Mouse (Mus musculus) CD4-positive, CD25-positive, alpha-beta regulatory T cell, adult 2 months (primary cell): ENCODE measurements around the gene 4930503B20Rik.

ENCODE experiments used
- DNase-seq: peaks from one replicate; pipeline ENCODE4 v3.0.0-alpha.2; 2012; ENCODE audit warnings: low read depth, low spot score

The 4930503B20Rik gene

DNA sequence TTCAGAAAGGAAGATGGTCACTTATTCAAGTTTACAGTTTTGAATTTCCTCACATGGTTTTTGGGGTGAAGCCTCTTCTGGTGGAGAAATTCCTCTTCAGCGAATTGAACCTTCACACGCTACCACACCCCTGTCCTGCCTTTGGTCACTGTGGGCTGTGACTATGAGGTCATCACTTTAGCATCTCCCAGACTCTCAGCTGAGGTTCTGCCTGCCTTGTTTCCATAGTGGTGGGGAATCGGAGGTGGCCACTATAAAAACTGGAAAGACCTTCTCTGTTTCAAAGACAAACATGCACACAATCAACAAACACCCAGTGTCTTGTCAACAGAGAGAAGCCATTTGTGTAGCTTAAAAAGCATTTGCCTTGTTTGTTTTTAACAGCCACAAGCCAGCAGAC is at the start of gene 4930503B20Rik:
4930503B20Rik (minus strand) TSS at position 101 of the 400 bp plus-strand sequence.
- DNase-seq = no peak

DNA sequence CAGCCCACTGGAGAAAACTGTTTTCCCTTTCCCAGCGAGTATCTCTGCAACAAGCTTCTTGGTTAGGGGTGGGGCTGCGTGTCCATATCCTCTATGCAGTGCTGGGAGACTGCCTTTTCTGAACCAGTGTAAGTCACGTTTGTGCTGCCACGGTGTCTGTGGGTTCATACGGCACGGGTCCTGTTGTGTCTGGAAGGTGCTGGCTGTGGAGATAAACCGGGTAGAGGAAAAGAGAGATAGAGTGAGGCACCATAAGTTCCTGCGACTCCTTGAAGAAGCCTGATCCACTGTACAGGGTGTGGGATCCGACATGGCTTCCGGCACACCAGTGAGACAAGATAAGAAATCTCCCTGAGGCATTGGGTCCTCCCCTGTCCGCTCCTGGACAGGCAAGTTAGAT is 48.9 kb upstream of the 4930503B20Rik start:
- no peak for DNase-seq

DNA sequence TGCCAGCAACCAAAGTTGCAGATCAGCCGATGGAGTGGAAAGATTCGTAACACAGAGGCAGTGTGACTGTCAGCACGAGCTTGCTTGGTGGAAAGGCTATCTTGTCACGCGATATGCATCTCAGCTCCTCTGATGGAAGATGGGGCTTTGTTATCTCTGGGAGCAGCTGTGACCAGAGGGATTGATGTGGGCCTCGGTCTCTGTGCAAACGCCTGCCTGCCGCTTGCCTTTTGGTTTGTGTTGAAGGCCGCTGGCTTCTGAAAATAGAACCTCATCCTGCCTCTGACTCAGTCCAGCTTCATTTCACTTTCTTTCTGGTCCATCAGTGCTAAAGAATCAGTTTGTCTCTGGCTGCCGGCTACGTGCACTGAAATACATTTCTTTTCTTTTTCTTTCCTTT is 47.9 kb upstream of the 4930503B20Rik start:
- no peak for DNase-seq

DNA sequence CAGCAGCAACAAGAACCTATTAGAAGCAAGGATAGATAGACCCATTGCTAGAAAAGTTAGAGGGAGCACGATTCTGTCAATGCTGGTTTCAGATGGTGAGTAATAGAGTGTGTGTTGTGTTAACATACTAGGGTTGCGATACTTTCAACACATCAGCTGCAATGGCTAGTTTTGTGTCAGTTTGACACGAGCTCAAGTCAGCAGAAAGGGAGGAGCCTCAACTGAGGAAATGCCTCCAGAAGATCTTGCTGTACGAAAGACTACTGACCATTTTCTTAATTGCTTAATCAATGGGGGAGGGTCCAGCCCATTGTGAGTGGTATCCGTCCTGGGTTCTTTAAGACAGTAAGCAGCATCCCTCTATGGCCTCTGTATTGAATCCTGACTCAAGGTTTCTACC is 41.4 kb upstream of the 4930503B20Rik start:
- no peak for DNase-seq

DNA sequence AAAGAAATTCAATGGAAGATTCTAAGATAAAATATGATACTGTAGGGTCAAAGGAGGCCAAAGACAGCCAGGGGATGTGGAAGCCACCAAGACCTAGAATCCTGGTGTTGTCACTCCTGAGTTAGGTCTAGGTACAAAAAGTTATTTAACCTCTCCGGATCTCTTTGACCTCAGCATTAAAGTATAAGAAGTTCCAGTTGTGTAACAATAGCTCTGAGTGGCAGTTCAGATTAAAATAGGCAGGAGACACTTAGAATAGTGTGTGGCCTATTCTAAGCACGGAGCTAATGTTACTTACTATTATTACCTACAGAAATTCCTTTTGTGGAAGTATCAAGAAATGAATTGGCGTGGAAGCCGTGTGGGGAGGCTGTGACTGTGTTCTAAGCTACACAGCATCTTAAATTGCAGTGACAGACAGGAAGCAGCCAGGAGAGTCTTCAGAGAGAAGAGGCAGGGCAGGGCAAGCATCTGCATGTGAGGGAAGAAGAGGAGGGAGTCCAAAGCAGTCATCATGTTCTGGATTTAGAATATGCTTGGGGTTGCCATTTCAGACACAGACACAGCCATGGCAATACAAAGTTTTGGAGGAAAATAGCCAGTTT is 36.1 kb upstream of the 4930503B20Rik start:
- no peak for DNase-seq

DNA sequence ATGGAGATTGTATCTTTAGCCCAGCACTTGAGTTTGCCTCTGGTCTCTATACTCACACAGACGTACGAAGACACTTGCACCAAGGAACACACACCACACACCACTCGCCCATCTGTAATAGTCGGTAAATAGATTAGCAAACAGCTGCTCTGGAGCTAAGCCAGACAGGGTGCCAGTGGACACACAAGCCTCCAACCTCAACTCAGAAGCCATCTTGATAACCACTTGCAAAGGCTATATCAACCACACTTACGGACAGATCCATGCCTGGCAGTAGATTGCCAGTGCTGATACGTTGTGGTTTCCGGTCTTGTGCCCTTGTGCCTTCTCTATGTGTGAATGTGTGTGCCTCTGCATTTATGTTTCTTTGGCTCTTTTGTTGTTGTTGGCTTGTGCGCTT is 35.3 kb upstream of the 4930503B20Rik start:
- peak; percentile 48 for DNase-seq

DNA sequence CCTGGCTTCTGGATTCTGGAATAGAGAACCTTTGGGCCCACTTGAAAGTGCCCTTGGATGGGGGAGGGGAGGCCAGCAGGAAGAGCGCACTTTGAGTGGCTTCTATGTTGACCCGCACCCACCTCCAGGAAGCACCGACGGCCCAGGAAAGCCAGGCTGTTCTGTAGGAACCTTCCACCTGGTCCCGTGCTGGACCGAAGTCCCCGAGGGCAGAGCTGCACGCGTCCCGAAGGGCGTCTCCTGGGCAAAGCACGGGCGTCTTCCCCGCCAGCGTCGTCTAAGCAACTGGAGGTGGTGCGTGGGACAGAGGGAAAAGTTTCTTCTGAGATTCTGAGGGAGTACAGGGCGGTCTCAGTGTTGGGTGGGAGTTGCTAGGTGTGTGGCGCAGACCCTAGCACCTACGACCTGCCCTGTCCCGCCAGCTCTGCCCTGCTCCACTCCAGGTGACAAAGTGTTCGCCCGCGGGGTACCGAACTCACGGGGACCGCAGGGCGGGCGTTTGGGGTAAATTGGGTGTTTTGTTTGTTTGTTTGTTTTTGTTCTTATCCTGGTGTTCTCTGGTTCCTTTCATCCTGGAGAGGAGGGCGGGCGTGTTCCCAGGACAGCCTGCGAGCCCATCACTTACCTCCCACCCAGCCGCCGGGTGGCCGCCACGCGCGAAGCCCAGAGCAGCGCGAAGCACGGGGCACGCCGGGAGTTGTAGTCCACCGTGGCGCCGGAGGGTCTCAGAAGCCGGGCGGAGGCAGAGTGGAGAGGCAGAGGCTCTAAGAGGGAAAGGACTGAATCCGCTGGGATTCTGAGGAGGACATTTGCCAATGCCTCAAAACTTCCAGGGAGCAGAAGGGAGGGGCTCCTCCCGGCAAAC is 33.9 kb upstream of the 4930503B20Rik start, which contains the start of gene Samd13:
Samd13 (minus strand) TSS at position 782 of the 865 bp plus-strand sequence.
- peak; percentile 34 for DNase-seq

DNA sequence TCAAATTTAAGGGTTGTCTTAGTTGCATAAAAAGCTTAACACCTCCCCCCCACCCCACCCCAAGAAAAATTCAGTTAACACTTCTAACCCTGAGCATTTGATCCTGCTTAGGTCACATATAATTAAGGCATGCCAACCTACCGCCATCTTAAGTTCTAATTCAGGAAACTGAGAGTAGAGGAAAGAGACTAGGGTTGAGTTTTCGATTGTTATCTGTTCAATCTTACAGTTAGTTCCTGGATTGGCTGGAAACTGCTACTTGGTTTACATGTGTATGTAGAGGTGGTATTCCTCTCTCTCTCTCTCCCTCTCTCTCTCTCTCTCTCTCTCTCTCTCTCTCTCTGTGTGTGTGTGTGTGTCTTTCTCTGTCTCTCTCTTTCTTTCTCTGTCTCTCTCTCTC is 32.0 kb upstream of the 4930503B20Rik start:
- DNase-seq = no peak

DNA sequence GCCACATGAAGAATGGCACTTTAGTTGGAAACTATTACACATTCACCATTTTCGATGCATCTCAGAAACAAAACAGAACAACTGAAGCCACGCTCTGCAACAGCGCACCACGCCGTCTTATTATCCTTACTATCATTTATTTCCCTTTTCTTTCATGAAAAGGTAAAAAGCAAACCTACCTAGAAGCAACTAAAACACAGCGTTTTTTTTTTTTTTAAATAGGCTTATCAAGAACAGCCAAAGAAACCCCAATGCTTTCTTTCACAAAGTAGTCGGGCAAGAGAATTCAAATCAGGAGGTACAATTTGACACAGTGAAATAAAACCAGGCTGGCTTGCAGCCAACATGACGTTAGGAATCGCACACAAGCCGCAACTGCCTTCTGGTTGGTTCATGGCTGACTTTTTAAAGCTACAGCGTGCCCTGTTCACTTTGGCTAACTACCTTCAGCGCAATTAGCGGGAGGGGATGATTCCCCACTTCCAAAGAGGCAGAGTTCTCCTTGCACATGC is 31.1 kb upstream of the 4930503B20Rik start:
- DNase-seq = peak; percentile 68

DNA sequence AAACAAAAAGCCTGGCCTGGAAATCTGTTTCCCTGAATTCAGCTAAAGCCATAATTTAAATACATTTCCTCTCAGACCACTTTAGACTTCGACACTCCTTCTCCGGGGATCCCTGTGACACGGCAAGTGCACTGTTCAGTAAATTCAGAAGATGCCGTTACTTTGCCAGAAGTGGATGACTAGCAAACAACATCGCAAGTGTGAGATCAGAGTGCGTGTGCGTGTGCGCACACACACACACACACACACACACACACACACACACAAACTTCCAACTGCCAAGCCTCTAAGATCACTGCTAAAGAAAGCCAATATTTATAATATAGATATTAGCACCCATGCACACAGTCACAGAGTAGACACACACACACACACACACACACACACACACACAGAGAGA is 30.6 kb upstream of the 4930503B20Rik start:
- peak; percentile 20 for DNase-seq

DNA sequence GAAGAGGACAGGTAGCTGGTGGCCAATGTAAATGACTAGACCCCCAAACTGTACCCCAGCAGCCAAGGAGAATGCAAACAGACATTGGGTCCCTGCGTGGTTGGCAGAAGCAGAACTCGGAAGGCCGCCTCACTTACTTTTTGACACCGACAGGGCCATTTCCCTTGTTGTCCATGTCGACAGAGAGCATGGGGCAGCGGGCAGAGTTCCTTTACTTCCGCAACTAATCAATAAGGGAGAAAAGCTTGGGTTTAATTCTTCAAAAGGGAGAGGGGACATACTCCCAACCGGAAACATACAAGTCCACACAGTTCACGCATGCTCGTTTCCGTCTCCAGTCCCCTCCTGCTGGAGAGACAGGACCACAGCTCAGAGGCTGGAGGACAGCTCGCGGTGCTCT is 29.5 kb upstream of the 4930503B20Rik start:
- DNase-seq = no peak

DNA sequence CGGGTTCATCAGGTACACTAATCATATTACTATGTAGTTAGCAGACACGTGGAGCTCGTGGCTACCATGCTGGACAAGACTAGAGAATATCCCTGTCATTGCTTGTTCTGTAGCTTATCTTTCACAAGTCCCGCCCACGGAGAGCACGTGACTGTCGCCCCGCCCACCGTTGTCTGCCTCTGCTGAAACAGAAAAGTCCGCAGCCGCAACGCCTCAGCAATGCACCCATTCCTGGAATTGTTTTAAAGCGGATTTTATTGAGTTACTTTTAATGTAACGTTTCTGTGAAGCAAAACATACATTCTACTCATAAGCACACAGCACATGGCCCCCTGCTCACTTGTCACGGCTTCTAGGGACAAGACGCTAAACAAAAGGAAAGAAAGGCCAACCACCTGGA is 28.5 kb upstream of the 4930503B20Rik start:
- no peak for DNase-seq

DNA sequence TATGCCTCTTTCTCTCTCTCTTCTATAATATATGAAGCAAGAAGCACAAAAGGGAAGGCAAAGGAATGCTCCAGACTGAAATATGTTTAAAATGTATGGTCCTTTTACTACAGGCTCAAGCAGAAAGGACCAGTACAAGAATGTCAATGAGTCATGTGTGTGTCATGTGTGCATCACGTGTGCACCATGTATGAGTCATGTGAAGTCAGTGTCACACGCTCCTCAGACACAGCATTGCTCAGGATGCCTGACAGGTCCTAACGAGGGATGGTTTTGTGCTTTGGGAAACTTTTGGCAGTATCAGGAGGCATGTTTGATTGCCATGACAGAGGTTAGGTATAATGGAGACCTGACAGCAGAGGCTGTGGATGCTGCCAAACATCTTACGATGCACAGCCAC is 25.1 kb upstream of the 4930503B20Rik start:
- DNase-seq = no peak

DNA sequence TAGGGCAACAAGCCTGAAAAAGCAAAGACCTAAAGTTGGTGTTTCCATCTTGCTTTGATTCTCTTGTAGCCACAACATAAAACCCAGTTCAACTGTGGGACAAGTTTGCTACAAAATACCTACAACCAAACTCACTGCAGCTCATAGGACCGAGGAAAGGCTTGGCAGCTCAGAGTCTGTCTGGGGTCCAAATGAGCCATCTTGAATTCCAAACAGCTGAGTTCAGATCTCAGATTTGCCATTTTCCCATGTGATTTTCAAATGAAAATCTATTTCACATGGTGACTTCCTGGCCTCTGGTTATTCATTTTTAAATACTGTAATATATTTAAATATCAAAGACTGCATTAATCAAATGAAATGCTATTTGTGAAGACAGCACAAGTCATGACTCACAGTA is 24.0 kb upstream of the 4930503B20Rik start:
- no peak for DNase-seq

DNA sequence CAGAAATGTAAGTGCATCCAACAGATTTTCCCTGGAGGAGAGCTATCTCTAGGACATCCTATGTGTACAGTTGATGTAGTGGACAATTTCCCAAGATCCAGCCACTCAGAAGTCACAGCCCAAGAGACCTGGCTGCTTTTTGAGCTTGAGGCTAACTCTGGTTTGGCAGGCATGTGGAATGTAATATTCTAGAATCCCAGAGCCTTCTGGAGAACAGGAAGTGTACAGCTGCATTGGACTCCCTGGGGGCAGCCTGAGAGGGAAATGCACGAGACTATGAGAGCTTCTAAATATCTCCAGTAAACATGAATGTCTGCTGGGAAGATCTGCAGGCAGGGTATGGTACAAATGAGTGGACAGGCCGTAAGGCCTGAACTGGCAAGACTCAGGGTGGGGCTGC is 20.0 kb upstream of the 4930503B20Rik start:
- no peak for DNase-seq

DNA sequence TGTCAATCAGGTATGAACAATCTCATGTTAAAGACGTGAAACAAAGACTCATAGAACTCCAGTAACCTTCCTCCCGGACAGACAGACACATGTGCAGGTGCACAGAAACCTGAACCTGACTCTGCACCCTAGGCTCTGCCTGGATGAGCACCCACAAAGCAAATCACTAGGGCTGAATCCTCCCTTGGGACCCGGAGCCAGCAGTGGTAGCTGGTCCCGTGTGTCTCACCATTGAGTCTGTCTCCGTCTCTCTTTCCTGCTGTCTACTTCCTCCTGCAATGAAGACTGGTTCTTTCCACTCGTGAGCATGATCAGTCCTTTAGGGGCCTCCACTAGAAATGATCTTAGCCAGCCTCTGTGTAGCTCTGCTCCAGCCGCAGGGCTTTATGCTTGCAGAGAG is 10.8 kb upstream of the 4930503B20Rik start:
- DNase-seq = no peak

DNA sequence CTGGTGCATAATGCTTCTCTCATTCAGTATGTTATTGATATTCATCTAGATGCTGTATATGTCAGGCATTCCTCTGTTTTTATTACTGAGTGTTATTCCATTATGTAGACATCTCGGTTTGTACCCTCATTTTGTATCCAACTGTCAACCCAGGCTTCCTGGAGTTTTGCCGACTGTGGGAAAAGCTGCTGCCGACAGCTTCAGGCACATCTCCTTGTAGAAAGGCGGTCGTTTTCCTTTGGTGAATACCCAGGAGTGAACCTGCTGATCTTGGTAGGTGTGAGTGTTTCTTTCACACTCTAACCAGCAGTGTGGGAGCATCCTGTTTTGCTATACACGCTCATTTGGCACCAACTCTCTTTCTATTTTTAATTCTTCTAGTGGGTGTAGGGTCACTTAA is 9.9 kb upstream of the 4930503B20Rik start:
- DNase-seq = no peak

DNA sequence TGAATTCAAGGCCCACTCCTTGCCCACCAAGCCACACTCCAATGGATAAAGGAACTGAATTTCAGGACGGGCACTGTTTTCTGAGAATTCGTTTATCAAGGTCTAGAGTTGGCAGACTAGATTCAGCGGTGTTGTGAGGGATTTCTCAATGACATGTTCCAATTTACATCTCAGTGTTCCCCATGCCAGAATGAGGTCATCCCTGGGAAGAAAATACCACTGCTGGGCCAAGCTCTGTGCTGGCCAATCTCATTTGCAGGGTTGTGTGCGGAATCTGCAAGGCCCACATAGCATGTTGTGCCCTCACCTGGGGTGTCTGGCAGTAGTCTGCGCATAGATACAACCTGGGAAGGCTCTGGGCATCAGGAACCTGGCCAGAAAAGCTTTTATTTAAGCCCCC is 8.2 kb upstream of the 4930503B20Rik start:
- no peak for DNase-seq

DNA sequence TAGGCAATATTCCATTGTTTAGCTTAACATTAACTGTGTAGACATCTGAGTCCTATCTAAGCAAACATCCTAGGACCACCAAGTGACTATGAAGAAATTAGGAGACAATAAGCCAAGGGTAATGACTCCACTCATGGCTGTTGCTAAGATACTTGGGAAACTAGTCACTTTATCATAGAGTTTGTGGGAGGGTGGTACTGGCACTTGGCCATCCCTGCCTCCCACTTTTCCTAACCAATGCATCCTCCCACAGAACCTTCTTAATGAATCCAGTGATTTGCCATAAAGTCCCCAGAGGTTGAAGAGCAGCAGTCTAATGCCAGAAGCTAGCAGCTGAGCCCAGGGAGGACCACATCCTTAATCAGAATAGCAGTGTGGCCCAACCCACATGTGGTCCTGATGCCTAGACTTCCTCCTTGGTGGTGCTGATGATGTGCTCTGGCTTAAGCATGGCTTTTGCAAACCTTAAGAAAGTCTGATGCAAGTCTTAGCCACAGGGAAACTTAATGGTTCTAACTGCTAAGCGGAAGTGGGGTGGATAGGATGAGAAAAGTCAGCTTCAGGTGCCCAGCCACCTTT is 7.0 kb upstream of the 4930503B20Rik start:
- DNase-seq = no peak

DNA sequence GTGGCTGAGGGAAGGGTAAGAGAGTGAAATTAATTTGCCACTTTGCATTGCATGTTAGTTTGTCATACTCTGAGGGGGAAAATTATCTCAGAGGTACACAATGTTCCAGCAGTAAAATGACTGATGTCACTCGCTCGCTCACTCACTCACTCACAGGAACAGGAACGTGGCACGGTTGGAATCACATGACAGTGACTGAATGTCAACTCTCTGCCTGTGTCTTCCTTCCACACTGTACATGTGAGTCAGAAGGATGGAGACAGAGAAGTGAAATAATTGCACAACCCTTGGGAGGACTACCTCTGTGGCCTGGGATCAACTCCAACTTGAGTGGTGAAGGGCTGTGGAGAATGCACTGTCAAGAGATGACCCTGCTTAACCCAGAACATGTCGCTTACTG is 6.3 kb upstream of the 4930503B20Rik start:
- DNase-seq = no peak

DNA sequence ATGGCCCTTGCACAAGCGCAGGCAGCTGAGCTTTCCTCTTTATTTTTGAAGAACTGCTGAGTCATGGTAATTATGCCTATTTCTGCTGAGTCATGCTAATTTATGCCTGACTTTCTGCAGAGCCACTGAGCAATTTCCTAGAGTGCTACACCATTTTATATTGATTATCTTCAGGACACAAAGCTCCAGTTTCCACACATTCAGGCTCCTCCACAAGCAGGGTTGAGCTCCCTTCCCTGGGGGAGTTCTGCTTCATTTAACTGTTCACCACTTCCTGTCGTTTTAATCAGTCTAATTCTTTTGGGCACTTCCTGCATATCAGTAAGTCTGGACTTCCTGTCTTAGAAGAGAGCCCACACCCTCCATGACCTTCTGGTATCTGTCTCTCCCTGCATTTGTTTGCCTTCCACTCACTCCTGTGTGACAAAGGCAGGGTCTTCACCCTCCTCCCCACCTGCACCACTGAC is 4.0 kb upstream of the 4930503B20Rik start:
- peak; percentile 5 for DNase-seq

DNA sequence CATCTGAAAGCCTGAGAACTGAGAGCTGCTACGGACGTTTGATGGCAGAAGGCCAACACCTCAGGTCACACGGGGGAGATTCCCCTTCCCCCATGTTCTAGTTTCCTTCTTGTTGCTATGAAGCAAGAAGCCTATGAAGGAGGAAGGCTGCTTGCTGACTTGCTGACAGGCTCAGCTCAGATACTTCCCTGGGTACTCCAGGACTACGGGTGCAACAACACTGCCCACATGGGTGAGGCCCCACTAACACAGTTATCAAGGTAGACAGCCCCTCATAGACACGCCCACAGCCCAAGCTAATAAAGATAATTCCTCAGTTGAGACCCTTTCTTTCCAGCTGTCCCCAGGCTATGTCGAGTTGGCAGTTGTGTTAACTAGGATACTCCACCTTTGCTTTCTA is 2.6 kb upstream of the 4930503B20Rik start:
- DNase-seq = no peak
